Mouse (Mus musculus): ENCODE measurements around the gene Jmjd4. TPM values are rescaled to one million over a fixed set of nuclear protein-coding genes. Genes with fewer than 3 reads are reported as not detected.

Jmjd4 gene
- total and polyA plus RNA-seq, 2 experiments from 2014 or later = 22.9 to 37.5 TPM

GRCm38 (mm10) chr11:59458973-59459372 is 9.1 kb downstream of the Jmjd4 start:
- H3K9ac ChIP-seq (replicated peaks; ENCODE audit: low read length) = no peak overlapping the region
- H3K27ac ChIP-seq = no peak overlapping the region
- H3K4me1 ChIP-seq (ENCODE audit: insufficient read depth, low read length) = no peaks in the 10 kb centered on the region
- H3K27me3 ChIP-seq (ENCODE audit: insufficient read depth, low read length) = no peaks in the 10 kb centered on the region
- no peak overlapping the region for H3K4me3 ChIP-seq (ENCODE audit: low read length)
- no peak for TF ChIP-seq CTCF (IDR thresholded peaks at IDR 0.05; ENCODE audit: low read depth)
- peaks cover 44% of the 10 kb centered on the region for H3K36me3 ChIP-seq (ENCODE audit: insufficient read depth, low read length)
- WGBS = 62% methylated on average over 5 of the region's 5 CpGs
- H3K9me3 ChIP-seq (ENCODE audit: low read length) = peaks cover 15% of the 10 kb centered on the region
- no peak overlapping the region for H3K4me2 ChIP-seq (ENCODE audit: low read depth, low read length)
- DNase-seq (ENCODE audit: low spot score) (no peak), ATAC-seq (no peak)

GRCm38 (mm10) chr11:59460459-59460858 is 10.6 kb downstream of the Jmjd4 start:
- Histone ChIP-seq H3K27me3 (ENCODE audit: insufficient read depth, low read length) (no peaks in the 10 kb centered on the region), H3K9me3 (ENCODE audit: low read length) (peaks cover 21% of the 10 kb centered on the region), H3K4me3 (ENCODE audit: low read length) (no peak overlapping the region), H3K4me2 (ENCODE audit: low read depth, low read length) (no peak overlapping the region), H3K4me1 (ENCODE audit: insufficient read depth, low read length) (no peaks in the 10 kb centered on the region), H3K27ac (no peak overlapping the region), H3K9ac (replicated peaks; ENCODE audit: low read length) (no peak overlapping the region), H3K36me3 (ENCODE audit: insufficient read depth, low read length) (peaks cover 34% of the 10 kb centered on the region)
- WGBS = 94% methylated on average over 2 of the region's 2 CpGs
- DNase-seq (ENCODE audit: low spot score) (no peak), ATAC-seq (no peak)
- TF ChIP-seq CTCF (IDR thresholded peaks at IDR 0.05; ENCODE audit: low read depth) = no peak

GRCm38 (mm10) chr11:59471413-59472325 is 21.8 kb downstream of the Jmjd4 start:
- Histone ChIP-seq H3K4me1 (ENCODE audit: insufficient read depth, low read length) (no peaks in the 10 kb centered on the region), H3K27ac (peak overlapping the region; percentile 85), H3K9ac (replicated peaks; ENCODE audit: low read length) (peak overlapping the region; percentile 94), H3K4me3 (ENCODE audit: low read length) (peak overlapping the region; percentile 85), H3K9me3 (ENCODE audit: low read length) (no peaks in the 10 kb centered on the region), H3K4me2 (ENCODE audit: low read depth, low read length) (peak overlapping the region; percentile 94), H3K27me3 (ENCODE audit: insufficient read depth, low read length) (no peaks in the 10 kb centered on the region), H3K36me3 (ENCODE audit: insufficient read depth, low read length) (no peaks in the 10 kb centered on the region)
- ATAC-seq (peak; percentile 84), DNase-seq (ENCODE audit: low spot score) (no peak)
- no peak for TF ChIP-seq CTCF (IDR thresholded peaks at IDR 0.05; ENCODE audit: low read depth)
- 6% methylated on average over 37 of the region's 37 CpGs for WGBS

GRCm38 (mm10) chr11:59472326-59472677 is 22.5 kb downstream of the Jmjd4 start, which contains the start of gene Zfp867:
Gene Zfp867, minus strand, starts transcription at chr11:59472474.
- Histone ChIP-seq H3K36me3 (ENCODE audit: insufficient read depth, low read length) (no peaks in the 10 kb centered on the region), H3K4me2 (ENCODE audit: low read depth, low read length) (peak within 1 kb of the TSS; percentile 94), H3K4me1 (ENCODE audit: insufficient read depth, low read length) (no peaks in the 10 kb centered on the region), H3K4me3 (ENCODE audit: low read length) (peak within 1 kb of the TSS; percentile 85), H3K9ac (replicated peaks; ENCODE audit: low read length) (peak within 1 kb of the TSS; percentile 94), H3K27me3 (ENCODE audit: insufficient read depth, low read length) (no peaks in the 10 kb centered on the region), H3K27ac (peak within 1 kb of the TSS; percentile 85), H3K9me3 (ENCODE audit: low read length) (no peaks in the 10 kb centered on the region)
- peak; percentile 95 for ATAC-seq
- TF ChIP-seq CTCF (IDR thresholded peaks at IDR 0.05; ENCODE audit: low read depth) = no peak
- peak; percentile 95 for DNase-seq (ENCODE audit: low spot score)
- WGBS = under 1% methylated on average over 19 of the region's 19 CpGs

GRCm38 (mm10) chr11:59477240-59477639 is 27.4 kb downstream of the Jmjd4 start:
- H3K4me3 ChIP-seq (ENCODE audit: low read length) = no peak overlapping the region
- ATAC-seq (no peak), DNase-seq (ENCODE audit: low spot score) (no peak)
- 68% methylated on average over 6 of the region's 6 CpGs for WGBS
- no peak overlapping the region for H3K9ac ChIP-seq (replicated peaks; ENCODE audit: low read length)
- no peak for TF ChIP-seq CTCF (IDR thresholded peaks at IDR 0.05; ENCODE audit: low read depth)
- no peaks in the 10 kb centered on the region for H3K4me1 ChIP-seq (ENCODE audit: insufficient read depth, low read length)
- no peaks in the 10 kb centered on the region for H3K9me3 ChIP-seq (ENCODE audit: low read length)
- H3K36me3 ChIP-seq (ENCODE audit: insufficient read depth, low read length) = no peaks in the 10 kb centered on the region
- no peak overlapping the region for H3K27ac ChIP-seq
- no peak overlapping the region for H3K4me2 ChIP-seq (ENCODE audit: low read depth, low read length)
- H3K27me3 ChIP-seq (ENCODE audit: insufficient read depth, low read length) = no peaks in the 10 kb centered on the region

- no peak overlapping the region for H3K9ac ChIP-seq (replicated peaks; ENCODE audit: low read length)
- H3K27ac ChIP-seq = no peak overlapping the region
- no peaks in the 10 kb centered on the region for H3K9me3 ChIP-seq (ENCODE audit: low read length)
- WGBS = 3% methylated on average over 2 of the region's 2 CpGs
- TF ChIP-seq CTCF (IDR thresholded peaks at IDR 0.05; ENCODE audit: low read depth) = peak; percentile 74
- H3K27me3 ChIP-seq (ENCODE audit: insufficient read depth, low read length) = no peaks in the 10 kb centered on the region
- H3K4me1 ChIP-seq (ENCODE audit: insufficient read depth, low read length) = no peaks in the 10 kb centered on the region
- no peak overlapping the region for H3K4me2 ChIP-seq (ENCODE audit: low read depth, low read length)
- DNase-seq (ENCODE audit: low spot score) (peak; percentile 91), ATAC-seq (no peak)
- peaks cover 24% of the 10 kb centered on the region for H3K36me3 ChIP-seq (ENCODE audit: insufficient read depth, low read length)
- no peak overlapping the region for H3K4me3 ChIP-seq (ENCODE audit: low read length)
These were observed 33.4 kb downstream of the Jmjd4 start for GRCm38 (mm10) chr11:59483212-59483611.

- ATAC-seq = no peak
- H3K27me3 ChIP-seq (ENCODE audit: insufficient read depth, low read length) = no peaks in the 10 kb centered on the region
- H3K36me3 ChIP-seq (ENCODE audit: insufficient read depth, low read length) = peaks cover 39% of the 10 kb centered on the region
- H3K4me3 ChIP-seq (ENCODE audit: low read length) = no peak overlapping the region
- no peaks in the 10 kb centered on the region for H3K9me3 ChIP-seq (ENCODE audit: low read length)
- WGBS = 39% methylated on average over 2 of the region's 2 CpGs
- H3K4me2 ChIP-seq (ENCODE audit: low read depth, low read length) = no peak overlapping the region
- H3K4me1 ChIP-seq (ENCODE audit: insufficient read depth, low read length) = no peaks in the 10 kb centered on the region
- H3K9ac ChIP-seq (replicated peaks; ENCODE audit: low read length) = no peak overlapping the region
- DNase-seq (ENCODE audit: low spot score) = no peak
- no peak for TF ChIP-seq CTCF (IDR thresholded peaks at IDR 0.05; ENCODE audit: low read depth)
- H3K27ac ChIP-seq = no peak overlapping the region
These were observed 35.8 kb downstream of the Jmjd4 start for GRCm38 (mm10) chr11:59485641-59486040.

Data from hindbrain, postnatal 0 days (tissue).